Mouse (Mus musculus) kidney, embryonic 16.5 days (tissue): ENCODE results near the gene Rap1b. TPM values are rescaled to one million over a fixed set of nuclear protein-coding genes. Genes with fewer than 3 reads are reported as not detected.

Experiments used
- ATAC-seq: fragments of 200-750 bp; cut with Nextera tagmentation; 2 replicates; pipeline ENCODE4 v1.8.0; 2017; ENCODE audit warnings: moderate TSS enrichment; ENCODE audit not compliant: low FRiP score, low TSS enrichment
- H3K27ac ChIP-seq: fragments of 300-500 bp; sonication (generic); 2 replicates; pipeline ENCODE4 v1.5.1; 2014; ENCODE audit warnings: low read length
- H3K27me3 ChIP-seq: fragments of 300-500 bp; sonication (generic); 2 replicates; pipeline ENCODE4 v1.6.1; 2014; ENCODE audit warnings: low read length, control low read depth, mixed read lengths; ENCODE audit not compliant: insufficient read depth
- H3K36me3 ChIP-seq: fragments of 300-500 bp; sonication (generic); 2 replicates; pipeline ENCODE4 v1.6.1; 2014; ENCODE audit warnings: low read length, control low read depth, mixed read lengths; ENCODE audit not compliant: insufficient read depth
- H3K4me1 ChIP-seq: fragments of 300-500 bp; sonication (generic); 2 replicates; pipeline ENCODE4 v1.6.1; 2014; ENCODE audit warnings: low read length, control low read depth, mixed read lengths; ENCODE audit not compliant: insufficient read depth
- H3K4me2 ChIP-seq: fragments of 300-500 bp; sonication (generic); replicated peaks from 2 replicates; pipeline ENCODE4 v1.6.1; 2014; ENCODE audit warnings: low read depth, low read length
- H3K4me3 ChIP-seq: fragments of 300-500 bp; sonication (generic); 2 replicates; pipeline ENCODE4 v1.5.1; 2014; ENCODE audit warnings: mild to moderate bottlenecking, low read length
- H3K9ac ChIP-seq: fragments of 300-500 bp; sonication (generic); replicated peaks from 2 replicates; pipeline ENCODE4 v1.6.1; 2014; ENCODE audit warnings: low read length
- H3K9me3 ChIP-seq: fragments of 300-500 bp; sonication (generic); 2 replicates; pipeline ENCODE4 v1.6.1; 2016; ENCODE audit warnings: low read length, control low read depth
- WGBS: fragments of 180-500 bp; shearing (Covaris S2); extraction: QIAGEN DNeasy Blood & Tissue Kit; methylation state at CpG from one replicate; pipeline ENCODE4 v1.1.7; 2014; 5-methylcytosine and 5-hydroxymethylcytosine counted together
- polyA plus RNA-seq: library from polyadenylated mRNA; unstranded; fragments of >200 nt; fragmentation: Nextera tagmentation; extraction: Ambion mirVana; gene quantifications from 2 replicates; pipeline ENCODE4 v1.2.1, GENCODE M21; 2015

Rap1b gene
- polyA plus RNA-seq, 1 experiment from 2014 or later: 185 TPM

GRCm38 (mm10) chr10:117769541-117770285 lies 76.1 kb downstream of the Rap1b start:
- H3K4me1 ChIP-seq: no peaks in the 10 kb centered on the region
- no peak overlapping the region for H3K4me2 ChIP-seq
- no peak overlapping the region for H3K4me3 ChIP-seq
- H3K9ac ChIP-seq: no peak overlapping the region
- no peaks in the 10 kb centered on the region for H3K9me3 ChIP-seq
- ATAC-seq: no peak
- no peak overlapping the region for H3K27ac ChIP-seq
- H3K27me3 ChIP-seq: no peaks in the 10 kb centered on the region
- peaks cover 68% of the 10 kb centered on the region for H3K36me3 ChIP-seq
- WGBS: 93% methylated on average over 9 of the region's 9 CpGs

DNA sequence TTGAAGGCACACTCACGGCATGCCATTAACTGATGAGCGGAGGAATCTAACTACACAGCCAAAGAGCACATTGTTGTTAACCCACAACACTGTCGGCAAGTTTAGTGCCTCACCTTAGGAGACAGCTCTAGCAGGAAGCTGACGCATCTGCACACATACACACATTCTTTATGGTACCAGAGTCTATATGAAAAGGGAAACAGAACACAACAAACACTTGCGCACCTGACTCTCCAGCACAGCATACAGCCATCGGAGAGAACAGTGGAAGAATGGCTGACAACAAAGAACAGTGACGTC lies 77.7 kb downstream of the Rap1b start:
- Histone ChIP-seq H3K4me3 (no peak overlapping the region), H3K36me3 (peaks cover 65% of the 10 kb centered on the region), H3K9ac (no peak overlapping the region), H3K4me2 (no peak overlapping the region), H3K27me3 (no peaks in the 10 kb centered on the region), H3K9me3 (no peaks in the 10 kb centered on the region), H3K27ac (no peak overlapping the region), H3K4me1 (no peaks in the 10 kb centered on the region)
- 85% methylated on average over 7 of the region's 7 CpGs for WGBS
- no peak for ATAC-seq

DNA sequence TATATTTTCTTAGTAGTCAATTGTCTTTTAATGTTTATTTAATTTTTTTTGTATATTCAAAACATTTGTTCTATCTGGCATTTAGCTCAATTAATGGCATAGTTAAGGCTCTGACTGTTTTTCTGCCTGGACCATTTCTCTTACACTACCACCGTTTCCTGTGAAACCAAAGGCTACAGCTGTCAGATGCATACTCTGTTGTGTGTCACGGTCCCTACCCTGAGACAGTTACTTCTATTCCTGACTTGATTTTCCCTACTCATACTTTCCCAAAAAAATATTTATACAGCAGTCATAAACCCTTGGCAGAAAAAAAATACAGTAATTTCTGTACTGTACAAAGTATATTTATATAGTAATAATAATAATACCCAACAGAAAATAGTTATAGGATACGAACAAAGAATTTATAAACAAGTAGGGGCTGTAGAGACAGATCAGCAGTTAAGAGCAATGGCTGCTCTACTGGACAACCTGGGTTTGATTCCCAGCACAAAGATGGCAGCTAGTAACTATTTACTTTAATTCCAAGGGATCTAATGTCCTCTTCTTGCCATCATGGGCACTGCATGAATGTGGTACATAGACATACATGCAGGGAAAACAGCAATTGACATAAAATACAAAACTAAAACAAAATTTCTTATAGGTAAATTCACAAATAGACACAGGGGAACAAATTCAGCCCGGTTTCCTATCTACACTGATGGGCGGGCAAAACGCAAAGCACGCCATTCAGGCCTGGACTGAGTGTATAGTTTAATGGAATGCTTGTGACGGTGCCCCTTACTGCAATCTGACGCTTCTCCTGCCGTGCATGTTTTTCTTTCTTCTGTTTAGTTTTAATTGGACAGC lies 78.3 kb downstream of the Rap1b start:
- WGBS: 86% methylated on average over 10 of the region's 10 CpGs

GRCm38 (mm10) chr10:117766896-117767160 lies 79.0 kb downstream of the Rap1b start:
- H3K36me3 ChIP-seq: peaks cover 63% of the 10 kb centered on the region
- no peaks in the 10 kb centered on the region for H3K9me3 ChIP-seq

More for the DNA sequence above, 78.3 kb downstream of the Rap1b start:
- H3K27me3 ChIP-seq: no peaks in the 10 kb centered on the region
- peaks cover 63% of the 10 kb centered on the region for H3K36me3 ChIP-seq
- no peak overlapping the region for H3K27ac ChIP-seq
- H3K4me3 ChIP-seq: no peak overlapping the region
- no peak overlapping the region for H3K9ac ChIP-seq
- H3K9me3 ChIP-seq: no peaks in the 10 kb centered on the region
- ATAC-seq: no peak
- no peaks in the 10 kb centered on the region for H3K4me1 ChIP-seq
- H3K4me2 ChIP-seq: no peak overlapping the region

GRCm38 (mm10) chr10:117766111-117766895 lies 79.5 kb downstream of the Rap1b start:
- WGBS: 87% methylated on average over 16 of the region's 16 CpGs
- H3K9me3 ChIP-seq: no peaks in the 10 kb centered on the region
- no peaks in the 10 kb centered on the region for H3K4me1 ChIP-seq
- H3K36me3 ChIP-seq: peaks cover 64% of the 10 kb centered on the region
- no peak overlapping the region for H3K4me3 ChIP-seq
- H3K27ac ChIP-seq: no peak overlapping the region
- no peak overlapping the region for H3K9ac ChIP-seq
- H3K27me3 ChIP-seq: no peaks in the 10 kb centered on the region
- ATAC-seq: no peak
- no peak overlapping the region for H3K4me2 ChIP-seq

More at GRCm38 (mm10) chr10:117766896-117767160, 79.0 kb downstream of the Rap1b start:
- H3K27ac ChIP-seq: no peak overlapping the region
- no peak for ATAC-seq
- H3K9ac ChIP-seq: no peak overlapping the region
- H3K27me3 ChIP-seq: no peaks in the 10 kb centered on the region
- H3K4me2 ChIP-seq: no peak overlapping the region
- no peak overlapping the region for H3K4me3 ChIP-seq
- H3K4me1 ChIP-seq: no peaks in the 10 kb centered on the region
- WGBS: 88% methylated on average over 5 of the region's 5 CpGs

DNA sequence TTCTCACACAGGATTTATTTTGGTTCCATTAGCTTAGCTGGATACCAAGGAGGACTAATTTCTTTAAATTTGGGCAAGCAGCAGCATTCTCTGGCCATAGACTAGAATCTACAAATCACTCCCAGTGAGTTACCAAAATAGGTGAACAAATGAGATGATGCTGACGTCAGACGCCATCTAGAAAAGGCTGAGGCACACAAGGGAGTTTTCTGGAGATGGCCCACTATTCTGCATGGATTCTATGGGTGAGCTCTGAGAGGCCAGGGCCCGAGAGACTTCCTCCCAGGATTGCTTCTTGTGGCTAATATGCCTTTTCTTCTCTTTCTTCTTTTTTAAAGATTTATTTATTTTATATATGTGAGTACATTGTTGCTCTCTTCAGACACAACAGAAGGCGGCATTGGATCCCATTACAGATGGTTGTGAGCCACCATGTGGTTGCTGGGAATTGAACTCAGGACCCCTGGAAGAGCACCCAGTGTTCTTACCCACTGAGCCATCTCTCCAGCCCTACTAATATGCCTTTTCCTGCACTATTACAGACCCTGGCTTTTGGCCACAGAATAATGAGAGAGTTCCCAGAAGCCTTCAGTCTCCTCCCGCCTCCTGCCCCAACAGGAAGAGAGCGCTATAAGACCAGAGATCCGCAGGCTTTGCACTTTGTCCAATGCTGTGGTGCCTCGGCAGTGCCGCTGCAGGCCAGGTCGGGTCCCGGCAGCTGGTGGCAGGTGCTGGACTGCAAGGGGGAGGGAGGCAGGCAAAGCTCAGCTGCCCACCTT lies 80.5 kb downstream of the Rap1b start:
- no peak overlapping the region for H3K9ac ChIP-seq
- H3K9me3 ChIP-seq: no peaks in the 10 kb centered on the region
- no peaks in the 10 kb centered on the region for H3K4me1 ChIP-seq
- no peak for ATAC-seq
- H3K27me3 ChIP-seq: no peaks in the 10 kb centered on the region
- H3K4me3 ChIP-seq: no peak overlapping the region
- no peak overlapping the region for H3K4me2 ChIP-seq
- H3K27ac ChIP-seq: no peak overlapping the region
- WGBS: 97% methylated on average over 11 of the region's 11 CpGs
- H3K36me3 ChIP-seq: peaks cover 66% of the 10 kb centered on the region

- Histone ChIP-seq H3K27me3 (no peaks in the 10 kb centered on the region), H3K4me3 (no peak overlapping the region), H3K27ac (no peak overlapping the region), H3K36me3 (peaks cover 66% of the 10 kb centered on the region), H3K4me2 (no peak overlapping the region), H3K4me1 (no peaks in the 10 kb centered on the region), H3K9me3 (no peaks in the 10 kb centered on the region), H3K9ac (no peak overlapping the region)
- WGBS: 91% methylated on average over 6 of the region's 6 CpGs
- no peak for ATAC-seq
Measured at GRCm38 (mm10) chr10:117764598-117764997, 81.2 kb downstream of the Rap1b start.

Other genes with a start within 250 kb of the Rap1b start
- 31.2 and 33.6 TPM in 2 replicates for gene Cpm, start 216.5 kb downstream of the Rap1b start, polyA plus RNA-seq
- gene Mdm2, start 135.3 kb downstream of the Rap1b start, polyA plus RNA-seq: 46.0 and 50.1 TPM in 2 replicates
- 15.2 and 17.3 TPM in 2 replicates for gene Slc35e3, start 99.7 kb downstream of the Rap1b start, polyA plus RNA-seq
- 64.8 and 69.0 TPM in 2 replicates for gene Nup107, start 53.3 kb downstream of the Rap1b start, polyA plus RNA-seq